Mouse (Mus musculus): ENCODE results near the gene Zfp30. TPM values are rescaled to one million over a fixed set of nuclear protein-coding genes. Genes with fewer than 3 reads are reported as not detected.

The Zfp30 gene
- polyA plus RNA-seq, 1 experiment from 2014 or later, result 11.6 TPM

- no peak for ATAC-seq (ENCODE audit: low FRiP score)
- H3K9ac ChIP-seq, result peak overlapping the region; percentile 56
- 86% methylated on average over 5 of the region's 5 CpGs for WGBS
These were observed 2.1 kb downstream of the Zfp30 start for GRCm38 (mm10) chr7:29785888-29786287.

GRCm38 (mm10) chr7:29792906-29793305 is 9.1 kb downstream of the Zfp30 start:
- Histone ChIP-seq H3K36me3 (replicated peaks) (peaks cover 66% of the 10 kb centered on the region), H3K27ac (no peak overlapping the region), H3K9me3 (peaks cover 7% of the 10 kb centered on the region; the same call in 1 of the 2 replicates), H3K4me1 (no peaks in the 10 kb centered on the region), H3K27me3 (peaks cover 13% of the 10 kb centered on the region; the same call in 1 of the 2 replicates), H3K4me3 (replicated peaks) (no peak overlapping the region), H3K9ac (no peak overlapping the region), H3K4me2 (no peak overlapping the region)
- ATAC-seq (ENCODE audit: low FRiP score), result no peak
- WGBS, result 33% methylated on average over 27 of the region's 27 CpGs

More at GRCm38 (mm10) chr7:29785888-29786287, 2.1 kb downstream of the Zfp30 start:
- H3K27ac ChIP-seq, result no peak overlapping the region
- H3K36me3 ChIP-seq (replicated peaks), result peaks cover 43% of the 10 kb centered on the region
- H3K4me1 ChIP-seq, result peaks cover 16% of the 10 kb centered on the region
- H3K27me3 ChIP-seq, result no peaks in the 10 kb centered on the region
- peak overlapping the region; percentile 83 for H3K4me2 ChIP-seq
- no peaks in the 10 kb centered on the region for H3K9me3 ChIP-seq
- peak overlapping the region; percentile 82 for H3K4me3 ChIP-seq (replicated peaks)

DNA sequence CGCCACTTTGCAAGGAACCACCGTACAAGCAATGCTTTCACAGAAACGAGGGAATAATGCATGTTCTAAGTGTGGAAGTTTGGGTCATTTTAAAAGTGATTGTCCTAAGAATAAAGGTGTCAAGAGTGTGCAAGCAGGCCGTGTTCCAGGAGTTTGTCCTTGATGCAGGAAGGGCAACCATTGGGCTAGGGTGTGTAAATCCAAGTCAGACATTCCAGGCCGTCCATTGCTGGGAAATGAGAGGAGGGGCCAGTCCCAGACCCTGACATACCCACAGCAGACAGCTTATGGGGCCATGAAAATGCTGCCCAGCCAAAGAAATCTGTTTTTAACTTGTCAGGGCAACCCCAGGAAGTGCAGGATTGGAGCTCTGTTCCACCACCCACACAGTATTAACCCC is 23.2 kb downstream of the Zfp30 start:
- Histone ChIP-seq H3K9ac (no peak overlapping the region), H3K4me3 (replicated peaks) (no peak overlapping the region), H3K9me3 (0 out of 2 replicates have a peak, but pooled peaks cover 6% of the 10 kb centered on the region), H3K4me1 (no peaks in the 10 kb centered on the region), H3K36me3 (replicated peaks) (no peaks in the 10 kb centered on the region), H3K27me3 (no peaks in the 10 kb centered on the region), H3K4me2 (no peak overlapping the region), H3K27ac (no peak overlapping the region)
- 73% methylated on average over 5 of the region's 5 CpGs for WGBS
- no peak for ATAC-seq (ENCODE audit: low FRiP score)

GRCm38 (mm10) chr7:29812244-29812643 is 28.4 kb downstream of the Zfp30 start:
- Histone ChIP-seq H3K9me3 (0 out of 2 replicates have a peak, but pooled peaks cover 6% of the 10 kb centered on the region), H3K27me3 (no peaks in the 10 kb centered on the region), H3K4me2 (no peak overlapping the region), H3K4me3 (replicated peaks) (no peak overlapping the region), H3K27ac (no peak overlapping the region), H3K4me1 (peaks cover 20% of the 10 kb centered on the region), H3K9ac (no peak overlapping the region), H3K36me3 (replicated peaks) (no peaks in the 10 kb centered on the region)
- 89% methylated on average over 1 of the region's 1 CpGs for WGBS
- ATAC-seq (ENCODE audit: low FRiP score), result no peak

GRCm38 (mm10) chr7:29814381-29814780 is 30.6 kb downstream of the Zfp30 start:
- Histone ChIP-seq H3K4me2 (peak overlapping the region; percentile 70), H3K27ac (no peak overlapping the region), H3K4me1 (peaks cover 36% of the 10 kb centered on the region), H3K9me3 (0 out of 2 replicates have a peak, but pooled peaks cover 4% of the 10 kb centered on the region), H3K27me3 (no peaks in the 10 kb centered on the region), H3K36me3 (replicated peaks) (no peaks in the 10 kb centered on the region), H3K9ac (no peak overlapping the region), H3K4me3 (replicated peaks) (peak overlapping the region; percentile 70; the same call in 1 of the 2 replicates)
- no peak for ATAC-seq (ENCODE audit: low FRiP score)
- 89% methylated on average over 2 of the region's 2 CpGs for WGBS

DNA sequence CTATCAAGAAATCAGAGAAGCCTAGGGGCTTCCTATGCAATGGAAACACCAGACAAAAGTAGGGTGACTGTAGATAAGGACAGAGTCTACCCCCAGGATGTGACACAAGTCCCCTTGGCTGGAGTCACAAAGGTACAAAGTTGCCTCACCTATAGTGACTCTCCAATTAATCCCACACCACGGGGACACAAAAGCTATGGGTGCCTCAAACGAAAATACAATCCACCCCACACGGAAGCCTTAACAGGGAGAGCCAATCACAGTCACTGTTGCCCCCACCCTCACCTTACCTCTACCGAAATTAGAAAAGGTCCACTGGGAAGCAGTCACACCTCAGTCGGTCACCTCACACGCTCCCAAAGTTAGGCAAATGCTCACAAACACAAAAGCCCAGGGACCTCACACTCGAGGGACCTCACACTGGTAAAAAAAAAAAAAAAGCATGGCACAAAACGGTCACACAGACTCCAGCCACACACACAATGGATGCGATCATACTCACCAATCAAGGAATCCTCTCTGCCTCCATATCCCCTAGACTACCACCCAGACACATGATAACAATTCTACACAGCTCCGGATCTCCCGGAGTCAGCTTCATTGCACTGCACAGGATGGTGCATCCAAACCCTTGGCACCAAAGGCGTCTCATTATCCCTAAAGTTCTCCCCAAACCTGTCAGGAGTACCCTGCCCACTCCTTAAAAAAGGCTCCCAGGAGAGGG is 31.4 kb downstream of the Zfp30 start:
- H3K27ac ChIP-seq, result peak overlapping the region; percentile 59; the same call in 1 of the 2 replicates
- H3K9ac ChIP-seq, result peak overlapping the region; percentile 70
- H3K36me3 ChIP-seq (replicated peaks), result no peaks in the 10 kb centered on the region
- ATAC-seq (ENCODE audit: low FRiP score), result peak; percentile 45; the same call in 1 of the 2 replicates
- no peaks in the 10 kb centered on the region for H3K27me3 ChIP-seq
- WGBS, result 2% methylated on average over 12 of the region's 12 CpGs
- peak overlapping the region; percentile 70 for H3K4me3 ChIP-seq (replicated peaks)
- peaks cover 39% of the 10 kb centered on the region for H3K4me1 ChIP-seq
- peak overlapping the region; percentile 70 for H3K4me2 ChIP-seq
- H3K9me3 ChIP-seq, result no peaks in the 10 kb centered on the region

DNA sequence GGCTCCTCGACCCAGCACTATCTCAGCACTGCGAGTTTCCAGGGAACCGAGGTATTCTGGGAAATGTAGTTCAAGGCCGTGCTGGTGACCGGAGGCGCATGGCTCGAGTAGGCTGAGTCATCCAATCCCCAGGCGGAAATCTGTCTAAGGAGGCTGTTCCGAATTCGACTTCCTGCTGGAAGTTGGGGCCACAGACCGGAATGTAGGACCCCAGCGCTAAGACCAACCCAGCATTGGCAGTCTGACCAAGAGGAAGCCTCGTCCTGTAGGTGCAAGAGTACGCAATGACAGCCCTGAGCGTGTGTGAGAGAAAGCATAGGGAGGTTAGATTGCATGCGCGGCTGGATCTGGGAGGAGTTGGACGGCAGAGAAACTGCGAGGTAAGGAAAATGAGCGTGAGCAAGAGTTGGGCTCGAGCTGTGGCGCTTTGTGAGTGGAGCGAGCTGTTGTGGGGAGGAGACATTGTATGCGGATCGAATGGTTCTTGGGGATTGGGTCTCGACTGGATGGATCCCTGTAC is 32.2 kb downstream of the Zfp30 start, which contains the start of gene Zfp790:
Gene Zfp790, plus strand, starts transcription at position 205 of the 520 bp plus-strand sequence.
- ATAC-seq (ENCODE audit: low FRiP score), result peak; percentile 94
- H3K4me2 ChIP-seq, result peak within 1 kb of the TSS; percentile 70
- H3K27me3 ChIP-seq, result no peaks in the 10 kb centered on the region
- H3K36me3 ChIP-seq (replicated peaks), result peaks cover 1% of the 10 kb centered on the region; the same call in 1 of the 2 replicates
- H3K9ac ChIP-seq, result peak within 1 kb of the TSS; percentile 70
- H3K4me3 ChIP-seq (replicated peaks), result peak within 1 kb of the TSS; percentile 70
- peak within 1 kb of the TSS; percentile 84 for H3K27ac ChIP-seq
- 0% methylated on average over 26 of the region's 26 CpGs for WGBS
- peaks cover 39% of the 10 kb centered on the region for H3K4me1 ChIP-seq
- no peaks in the 10 kb centered on the region for H3K9me3 ChIP-seq

DNA sequence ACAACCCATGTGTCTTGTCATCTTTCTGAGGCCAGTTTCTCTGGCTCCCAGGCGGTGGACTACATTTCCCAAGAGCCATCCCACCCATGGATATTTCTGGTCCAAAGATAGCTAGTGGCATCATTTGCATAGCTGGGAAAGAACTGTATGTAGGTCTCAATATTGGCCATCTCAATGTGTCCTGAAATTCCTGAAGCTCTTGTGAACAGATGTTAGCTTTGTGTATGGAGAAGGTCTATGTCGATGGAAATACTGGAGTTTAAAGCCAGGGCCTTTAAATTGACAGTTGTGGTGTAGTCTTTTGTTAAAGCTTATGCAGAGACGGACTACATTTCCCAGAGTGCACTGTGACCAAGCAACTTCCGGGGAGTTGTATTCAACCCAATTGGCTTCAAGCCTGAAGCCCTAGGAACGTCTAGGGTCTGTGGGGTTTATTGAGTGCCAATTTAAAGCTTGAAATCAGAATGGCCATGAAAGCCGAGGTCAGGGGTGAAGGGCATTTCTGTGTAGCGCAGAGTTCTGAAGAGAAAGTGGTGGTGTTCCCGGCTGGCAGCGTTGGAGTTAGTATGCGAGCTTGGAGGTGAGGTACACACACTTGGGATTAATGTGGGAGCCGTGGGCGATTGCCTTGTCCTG is 34.9 kb downstream of the Zfp30 start:
- peak; percentile 77 for ATAC-seq (ENCODE audit: low FRiP score)
- Histone ChIP-seq H3K9me3 (no peaks in the 10 kb centered on the region), H3K9ac (peak overlapping the region; percentile 67), H3K4me2 (peak overlapping the region; percentile 61), H3K36me3 (replicated peaks) (peaks cover 22% of the 10 kb centered on the region), H3K4me1 (peaks cover 39% of the 10 kb centered on the region), H3K27me3 (no peaks in the 10 kb centered on the region), H3K27ac (peak overlapping the region; percentile 50; the same call in 1 of the 2 replicates), H3K4me3 (replicated peaks) (peak overlapping the region; percentile 61)
- 3% methylated on average over 12 of the region's 12 CpGs for WGBS

GRCm38 (mm10) chr7:29828001-29828400 is 44.2 kb downstream of the Zfp30 start:
- no peak for ATAC-seq (ENCODE audit: low FRiP score)
- no peak overlapping the region for H3K9ac ChIP-seq
- no peaks in the 10 kb centered on the region for H3K9me3 ChIP-seq
- WGBS, result 97% methylated on average over 12 of the region's 12 CpGs
- no peak overlapping the region for H3K27ac ChIP-seq
- H3K36me3 ChIP-seq (replicated peaks), result peaks cover 75% of the 10 kb centered on the region
- no peak overlapping the region for H3K4me3 ChIP-seq (replicated peaks)
- no peaks in the 10 kb centered on the region for H3K4me1 ChIP-seq
- no peaks in the 10 kb centered on the region for H3K27me3 ChIP-seq
- H3K4me2 ChIP-seq, result no peak overlapping the region

GRCm38 (mm10) chr7:29829804-29830203 is 46.0 kb downstream of the Zfp30 start:
- Histone ChIP-seq H3K4me1 (no peaks in the 10 kb centered on the region), H3K27ac (no peak overlapping the region), H3K9ac (no peak overlapping the region), H3K27me3 (no peaks in the 10 kb centered on the region), H3K9me3 (no peaks in the 10 kb centered on the region), H3K4me2 (no peak overlapping the region), H3K36me3 (replicated peaks) (peaks cover 72% of the 10 kb centered on the region), H3K4me3 (replicated peaks) (no peak overlapping the region)
- no peak for ATAC-seq (ENCODE audit: low FRiP score)
- 90% methylated on average over 12 of the region's 12 CpGs for WGBS

DNA sequence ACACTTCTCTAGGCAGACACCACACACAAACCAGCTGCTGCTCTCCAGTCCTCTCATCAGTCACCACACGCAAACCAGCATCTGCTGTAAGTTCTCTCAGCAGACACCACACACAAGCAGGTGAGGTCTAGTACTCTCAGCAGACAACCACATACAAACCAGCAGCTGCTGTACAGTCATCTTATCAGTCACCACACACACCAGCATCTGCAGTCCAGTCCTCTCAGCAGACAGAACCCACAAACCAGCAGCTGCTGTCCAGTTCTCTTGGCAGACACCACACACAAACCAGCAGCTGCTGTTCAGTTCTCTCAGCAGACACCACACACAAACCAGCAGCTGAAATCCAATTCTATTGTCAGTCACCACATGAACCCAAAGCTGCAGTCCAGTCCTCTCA is 53.0 kb downstream of the Zfp30 start:
- no peaks in the 10 kb centered on the region for H3K4me1 ChIP-seq
- H3K4me3 ChIP-seq (replicated peaks), result no peak overlapping the region
- no peak overlapping the region for H3K27ac ChIP-seq
- H3K9me3 ChIP-seq, result no peaks in the 10 kb centered on the region
- no peaks in the 10 kb centered on the region for H3K27me3 ChIP-seq
- no peak overlapping the region for H3K9ac ChIP-seq
- no peak for ATAC-seq (ENCODE audit: low FRiP score)
- WGBS, result 88% methylated on average over 1 of the region's 1 CpGs
- peaks cover 19% of the 10 kb centered on the region for H3K36me3 ChIP-seq (replicated peaks)
- no peak overlapping the region for H3K4me2 ChIP-seq

- no peak overlapping the region for H3K4me2 ChIP-seq
- H3K9ac ChIP-seq, result no peak overlapping the region
- no peaks in the 10 kb centered on the region for H3K9me3 ChIP-seq
- H3K4me1 ChIP-seq, result no peaks in the 10 kb centered on the region
- no peak overlapping the region for H3K27ac ChIP-seq
- no peak overlapping the region for H3K4me3 ChIP-seq (replicated peaks)
- ATAC-seq (ENCODE audit: low FRiP score), result no peak
- 82% methylated on average over 3 of the region's 3 CpGs for WGBS
- peaks cover 9% of the 10 kb centered on the region for H3K36me3 ChIP-seq (replicated peaks)
- H3K27me3 ChIP-seq, result no peaks in the 10 kb centered on the region
These were observed 55.5 kb downstream of the Zfp30 start for GRCm38 (mm10) chr7:29839256-29839655.
